Mouse (Mus musculus) CD4-positive, CD25-positive, alpha-beta regulatory T cell, adult 4 months (primary cell): Measurements from ENCODE around the gene Set. TPM values are rescaled to one million over a fixed set of nuclear protein-coding genes. Genes with fewer than 3 reads are reported as not detected.

ENCODE experiments used
- ATAC-seq: one replicate; pipeline ENCODE4 v1.8.0; 2017
- polyA plus RNA-seq, 2 experiments: library from polyadenylated mRNA; unstranded; fragments of 100-300 nt; shearing (Covaris generic); gene quantifications; one replicate each; pipeline ENCODE4 v1.2.1; 2017

Set gene
- polyA plus RNA-seq, 2 experiments from 2014 or later: 362 to 387 TPM

DNA sequence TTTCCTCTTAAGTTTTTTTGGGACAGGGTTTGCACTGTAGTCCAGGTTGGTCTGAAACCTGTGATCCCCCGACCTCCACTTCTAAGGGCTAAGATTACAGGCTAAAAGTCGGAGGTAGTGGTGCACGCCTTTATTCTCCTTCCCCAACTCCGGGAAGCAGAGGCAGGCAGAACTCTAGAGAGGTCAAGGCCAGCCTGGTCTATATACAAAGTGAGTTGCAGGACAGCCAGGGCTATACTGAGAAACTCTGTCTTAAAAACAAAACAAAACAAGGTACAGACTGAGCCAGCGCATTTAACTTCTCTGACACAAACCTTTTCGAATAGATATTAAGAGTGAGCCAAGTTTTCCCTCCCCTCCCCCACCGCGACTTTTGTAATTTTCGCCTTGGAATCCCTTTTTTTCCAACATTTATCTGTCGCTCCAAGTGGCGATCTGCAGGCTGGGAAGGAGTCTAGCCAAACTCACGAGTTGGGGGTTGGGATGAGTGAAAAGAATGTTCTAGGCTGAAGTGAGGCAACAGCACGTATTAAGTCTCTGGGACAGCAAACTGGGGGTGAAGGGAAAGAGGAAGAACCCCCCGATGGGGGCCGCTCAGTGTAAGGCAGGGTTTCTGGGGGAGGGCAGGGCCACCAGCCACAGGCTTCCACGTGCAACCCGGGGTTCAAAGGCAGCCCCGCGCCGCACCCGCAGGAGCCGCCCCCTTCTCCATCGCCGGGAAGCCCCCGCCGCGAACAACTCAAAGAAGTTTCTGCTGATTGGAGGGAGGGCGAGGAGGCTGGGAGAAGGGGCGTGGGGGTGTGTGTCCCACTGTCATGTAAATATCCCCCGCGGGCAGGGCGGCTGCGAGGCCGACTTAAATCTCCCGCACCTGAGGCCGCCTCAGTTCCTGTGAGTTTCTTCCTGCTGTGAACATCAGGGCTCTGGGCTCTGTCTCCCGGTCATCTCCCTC is 4.3 kb downstream of the Set start:
- ATAC-seq: peak; percentile 19

DNA sequence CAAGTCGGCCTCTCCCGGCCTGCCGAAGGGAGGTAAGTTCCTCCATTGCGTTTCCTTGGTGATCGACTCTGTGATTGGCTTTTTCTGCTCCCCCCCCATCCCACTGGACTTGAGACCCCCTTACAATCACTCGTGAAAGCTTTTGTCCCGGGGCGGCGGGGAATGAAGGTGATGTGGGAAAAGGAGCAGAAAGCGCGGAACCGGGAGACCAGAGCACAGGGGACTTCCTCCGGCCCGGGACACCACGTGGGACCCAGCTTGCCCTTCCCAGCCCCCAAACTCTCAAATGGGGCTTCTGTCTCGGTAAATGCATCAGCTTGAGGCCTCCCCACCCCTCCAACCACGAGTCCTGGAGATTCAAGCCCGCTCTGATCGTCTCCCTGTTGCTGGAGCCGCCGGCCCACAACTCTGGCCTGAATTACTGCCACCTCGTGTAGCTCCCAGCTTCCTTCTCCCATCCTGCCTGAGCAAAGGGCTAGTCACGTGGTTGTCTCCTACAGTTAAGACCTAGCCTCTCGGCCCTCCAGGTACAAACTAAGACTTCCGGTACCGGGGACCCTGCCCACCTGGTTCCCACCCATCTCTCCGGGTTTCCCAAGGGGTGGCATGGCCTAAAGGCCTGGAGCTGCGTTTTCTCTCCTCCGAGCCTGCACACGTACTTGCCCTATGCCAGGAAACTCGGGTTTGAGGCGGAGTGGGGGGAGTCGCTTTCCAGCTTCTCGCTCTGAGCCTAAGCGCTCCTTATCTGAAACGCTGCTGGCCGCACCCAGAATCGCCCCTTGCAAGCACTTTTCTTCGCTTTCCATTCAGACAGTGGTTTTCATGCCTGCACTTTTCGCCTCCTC is 5.3 kb downstream of the Set start:
- no peak for ATAC-seq

DNA sequence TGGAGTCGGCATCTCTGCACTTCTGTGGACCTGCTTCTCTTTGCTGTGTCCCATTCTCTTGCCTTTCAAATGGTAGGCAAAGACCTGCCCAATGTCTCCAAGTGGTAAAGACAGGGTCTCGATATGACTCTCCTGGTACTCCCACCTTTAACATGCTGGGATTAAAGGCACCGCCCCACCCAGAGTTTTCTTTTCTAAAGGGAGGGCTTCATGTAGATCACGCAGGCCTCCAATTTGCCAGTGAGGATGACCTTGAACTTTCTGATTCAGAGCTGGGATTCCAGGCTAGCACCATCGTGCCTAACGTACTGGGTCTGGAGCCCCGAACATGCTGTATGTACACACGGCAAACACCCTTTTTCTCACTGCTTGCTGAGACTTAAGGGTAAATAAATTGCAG is 6.1 kb downstream of the Set start:
- no peak for ATAC-seq

DNA sequence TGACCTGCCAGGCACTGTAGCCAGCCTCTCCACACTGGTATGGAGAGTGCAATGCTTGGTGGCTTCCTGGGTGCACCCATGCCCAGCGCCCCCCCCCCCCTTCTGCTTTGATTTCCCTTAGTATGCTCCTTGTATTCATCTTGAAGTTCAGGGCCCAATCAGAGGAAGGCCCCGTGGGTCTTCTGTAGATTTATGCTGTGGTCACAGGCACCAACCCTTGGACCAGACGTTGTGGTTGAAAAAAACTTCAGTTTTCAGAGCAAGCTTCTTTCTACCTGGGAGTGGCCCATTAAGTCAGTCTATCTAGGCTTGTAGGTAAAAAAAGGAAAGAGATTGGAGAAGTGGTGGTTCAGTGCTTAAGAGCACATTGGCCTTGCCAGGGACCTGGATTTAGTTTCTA is 6.6 kb downstream of the Set start:
- no peak for ATAC-seq

DNA sequence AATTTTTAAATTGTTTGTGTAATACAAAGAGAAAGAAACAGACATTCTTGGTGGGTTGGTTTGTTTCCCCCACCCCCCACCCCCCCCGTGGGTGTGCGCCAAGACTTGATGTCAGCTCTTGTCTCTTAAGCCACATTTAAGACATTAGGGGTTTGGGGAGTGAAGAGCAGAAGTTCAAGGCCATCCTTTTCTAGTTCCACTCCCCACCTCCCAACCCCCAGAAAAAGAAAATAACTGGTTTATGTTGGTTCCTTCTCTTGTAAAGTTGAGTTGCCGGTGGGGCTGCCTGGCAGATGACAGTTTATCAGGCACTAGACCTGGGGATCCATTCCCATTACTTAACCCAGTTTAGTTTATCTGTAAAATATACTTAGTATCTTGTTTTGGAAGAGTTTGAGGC is 7.1 kb downstream of the Set start:
- no peak for ATAC-seq

DNA sequence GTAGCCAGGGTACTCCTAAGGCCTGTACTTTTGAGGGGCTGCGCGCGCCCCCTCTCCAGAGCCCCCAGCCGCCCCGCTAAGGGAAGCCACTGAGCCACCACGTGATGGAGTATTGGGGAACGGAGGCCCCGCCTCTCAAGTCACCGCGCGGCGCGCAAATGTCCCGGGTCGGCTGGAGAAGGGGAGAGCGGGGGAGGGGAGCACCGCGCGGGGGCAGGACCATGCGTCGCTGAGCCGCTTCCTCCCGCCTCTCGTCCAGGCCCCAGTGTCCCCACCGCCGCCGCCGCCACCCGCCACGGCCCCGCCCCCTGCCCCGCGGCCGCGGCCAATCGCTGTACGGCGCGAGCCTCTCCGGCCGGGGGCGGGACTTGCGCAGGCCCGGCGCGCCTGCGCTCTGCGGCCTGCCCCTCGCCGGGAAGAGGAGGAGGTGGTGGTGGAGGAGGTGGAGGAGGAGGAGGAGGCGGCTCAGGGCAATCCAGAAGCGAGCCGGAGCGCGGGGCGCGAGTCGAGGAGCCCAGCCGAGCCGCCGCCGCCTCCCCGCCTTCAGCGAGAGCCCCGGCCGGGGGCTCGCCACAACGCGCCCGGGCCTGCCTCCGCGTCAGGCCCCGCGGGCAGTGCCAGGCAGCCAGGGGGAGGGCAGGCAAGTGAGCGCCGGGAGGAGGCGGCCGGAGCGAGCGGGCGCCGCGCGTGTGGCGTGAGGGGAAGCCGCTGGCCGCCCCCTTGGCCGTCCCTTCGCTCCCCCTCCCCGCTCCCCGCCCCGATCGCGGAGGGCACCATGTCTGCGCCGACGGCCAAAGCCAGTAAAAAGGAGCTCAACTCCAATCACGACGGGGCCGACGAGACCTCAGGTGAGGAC is 9.1 kb downstream of the Set start:
- peak; percentile 70 for ATAC-seq

DNA sequence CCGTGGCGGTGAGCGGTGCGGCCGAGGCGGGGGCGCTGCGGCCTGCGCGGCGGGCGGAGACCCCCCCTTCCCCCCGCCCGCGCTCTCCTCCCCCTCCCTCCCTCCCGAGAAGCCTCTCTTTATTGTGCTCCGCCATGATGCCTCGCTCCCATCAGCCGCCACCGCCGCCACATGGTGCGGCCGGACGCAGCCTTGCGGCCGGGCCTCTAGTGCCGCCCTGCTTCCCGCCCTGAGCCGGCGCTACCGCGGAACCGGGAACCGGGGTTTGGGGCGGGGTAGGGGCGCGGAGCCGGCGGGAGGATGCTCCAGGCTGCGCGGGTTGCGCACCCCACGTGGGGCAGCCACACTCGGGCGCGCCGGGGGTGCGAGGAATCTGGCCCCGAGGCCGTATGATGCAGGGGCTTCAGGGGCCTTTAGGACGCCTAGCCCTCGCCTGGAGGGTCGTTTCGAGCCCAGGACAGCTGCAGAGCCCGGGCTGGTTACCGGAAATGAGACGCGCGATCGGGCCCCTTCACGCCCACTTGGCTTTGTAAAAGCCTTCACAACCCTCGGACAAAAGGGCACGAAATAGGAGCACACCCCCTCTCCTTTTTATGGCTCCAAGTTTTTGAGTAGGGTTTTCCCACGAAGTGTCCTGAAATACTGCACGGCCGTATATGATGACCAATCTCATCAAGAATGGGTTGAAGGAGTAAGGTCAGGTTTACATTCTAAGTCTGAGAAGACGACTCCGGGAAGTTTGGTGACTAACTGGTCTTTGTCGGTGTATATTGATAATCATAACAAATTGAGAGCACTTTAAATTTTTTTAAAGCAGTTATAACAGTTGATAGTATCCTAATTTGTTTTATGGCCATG is 10.1 kb downstream of the Set start:
- peak; percentile 8 for ATAC-seq

DNA sequence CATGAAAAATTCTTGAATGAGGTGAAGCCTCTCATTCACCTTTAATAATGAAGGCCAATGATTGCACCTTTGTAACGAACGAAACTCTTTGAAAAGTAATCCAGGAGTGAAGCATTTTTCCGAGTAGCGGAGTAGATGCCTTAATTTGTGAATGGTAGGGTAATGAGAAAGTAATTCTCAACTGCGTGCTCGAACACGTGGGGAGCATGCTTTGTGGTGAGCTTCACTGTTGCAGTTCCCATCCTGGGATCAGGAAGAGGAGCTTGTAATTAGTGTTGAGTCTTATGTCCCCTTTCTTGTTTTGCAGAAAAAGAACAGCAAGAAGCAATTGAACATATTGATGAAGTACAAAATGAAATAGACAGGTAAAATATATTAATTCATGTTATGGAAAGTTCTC is 10.8 kb downstream of the Set start:
- no peak for ATAC-seq

DNA sequence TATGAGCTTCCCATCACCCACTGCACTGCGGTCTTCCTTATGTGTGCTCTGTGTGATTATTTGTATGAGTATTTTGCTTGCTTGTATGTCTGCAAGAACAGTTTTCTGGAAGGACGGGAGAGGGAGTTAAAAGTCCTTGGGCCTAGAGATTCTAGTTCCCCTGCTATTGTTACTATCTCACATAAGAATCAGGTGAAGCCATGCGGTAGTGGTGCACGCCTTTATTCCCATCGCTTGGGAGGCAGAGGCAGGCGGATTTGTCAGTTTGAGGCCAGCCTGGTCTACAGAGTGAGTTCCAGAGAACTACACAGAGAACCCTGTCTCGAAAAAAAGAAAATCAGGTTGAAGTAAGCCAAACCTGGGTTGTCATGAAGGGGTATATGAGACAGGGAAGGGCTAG is 15.7 kb downstream of the Set start:
- no peak for ATAC-seq

DNA sequence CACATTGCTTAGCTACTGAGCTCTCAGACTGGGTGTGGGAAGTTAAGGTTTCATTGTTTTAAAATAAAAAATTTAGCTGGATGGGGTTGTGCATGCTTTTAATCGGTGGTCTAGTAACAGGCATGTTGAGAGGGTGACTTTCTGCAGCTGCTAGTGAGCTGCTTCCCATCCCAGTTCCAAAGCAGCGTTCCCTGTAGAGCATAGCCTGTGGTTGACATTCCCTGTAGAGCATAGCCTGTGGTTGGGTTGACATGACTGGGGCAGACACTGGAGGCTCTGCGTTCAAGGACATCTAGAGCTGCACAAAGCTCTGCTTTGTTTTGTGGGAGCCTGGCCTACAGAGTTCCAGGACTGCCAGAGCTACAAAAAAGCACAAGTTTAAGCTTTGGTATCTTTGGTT is 16.1 kb downstream of the Set start:
- ATAC-seq: no peak

DNA sequence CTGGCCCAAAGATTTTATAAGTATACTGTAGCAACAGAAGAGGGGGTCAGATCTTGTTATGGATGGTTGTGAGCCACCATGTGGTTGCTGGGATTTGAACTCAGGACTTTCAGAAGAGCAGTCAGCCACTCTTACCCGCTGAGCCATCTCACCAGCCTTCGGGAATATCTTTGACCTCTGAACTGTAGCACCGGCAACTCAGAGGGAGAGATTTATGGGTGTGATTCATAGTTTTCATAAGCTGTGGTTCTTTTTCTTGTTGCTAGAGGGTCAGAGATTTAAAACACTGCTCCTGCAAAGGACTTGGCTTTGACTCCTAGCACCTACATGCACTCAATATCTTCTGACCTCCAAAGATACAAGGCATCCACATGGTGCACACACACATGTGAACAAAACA is 18.4 kb downstream of the Set start:
- ATAC-seq: no peak

DNA sequence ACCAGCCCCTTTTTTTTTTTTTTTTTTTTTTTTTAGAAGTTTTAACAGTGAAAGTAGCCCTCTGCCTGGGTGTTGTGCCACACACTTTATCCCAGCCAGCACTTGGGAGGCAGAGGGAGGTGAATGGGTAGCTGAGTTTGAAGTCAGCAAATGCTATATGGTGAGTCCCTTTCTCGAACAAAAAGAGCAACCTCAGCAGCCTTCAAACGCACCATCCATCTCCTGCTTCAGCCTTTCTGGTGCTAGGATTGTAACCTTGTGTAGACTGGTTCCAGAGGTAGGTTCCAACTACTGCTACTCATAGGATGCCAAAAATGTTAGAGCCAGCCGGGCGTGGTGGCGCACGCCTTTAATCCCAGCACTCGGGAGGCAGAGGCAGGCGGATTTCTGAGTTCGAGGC is 19.3 kb downstream of the Set start:
- ATAC-seq: no peak

DNA sequence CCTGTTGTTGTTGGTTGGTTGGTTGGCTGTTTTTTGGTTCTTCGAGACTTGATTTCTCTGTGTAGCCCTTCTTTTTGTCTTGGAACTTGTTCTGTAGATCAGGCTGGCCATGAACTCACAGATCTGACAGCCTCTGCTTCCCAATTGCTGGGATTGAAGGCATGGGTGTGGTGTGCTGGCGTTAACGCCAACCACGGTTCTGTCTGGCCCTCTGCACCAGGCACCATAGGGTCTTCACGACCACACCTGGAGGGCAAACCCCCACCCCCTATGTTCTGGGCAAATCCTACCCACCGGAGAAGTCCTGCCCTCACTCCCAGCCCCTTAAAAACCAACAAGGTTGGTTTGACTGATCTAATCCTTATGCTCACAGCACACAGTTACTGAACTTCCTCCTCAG is 19.8 kb downstream of the Set start:
- ATAC-seq: no peak

DNA sequence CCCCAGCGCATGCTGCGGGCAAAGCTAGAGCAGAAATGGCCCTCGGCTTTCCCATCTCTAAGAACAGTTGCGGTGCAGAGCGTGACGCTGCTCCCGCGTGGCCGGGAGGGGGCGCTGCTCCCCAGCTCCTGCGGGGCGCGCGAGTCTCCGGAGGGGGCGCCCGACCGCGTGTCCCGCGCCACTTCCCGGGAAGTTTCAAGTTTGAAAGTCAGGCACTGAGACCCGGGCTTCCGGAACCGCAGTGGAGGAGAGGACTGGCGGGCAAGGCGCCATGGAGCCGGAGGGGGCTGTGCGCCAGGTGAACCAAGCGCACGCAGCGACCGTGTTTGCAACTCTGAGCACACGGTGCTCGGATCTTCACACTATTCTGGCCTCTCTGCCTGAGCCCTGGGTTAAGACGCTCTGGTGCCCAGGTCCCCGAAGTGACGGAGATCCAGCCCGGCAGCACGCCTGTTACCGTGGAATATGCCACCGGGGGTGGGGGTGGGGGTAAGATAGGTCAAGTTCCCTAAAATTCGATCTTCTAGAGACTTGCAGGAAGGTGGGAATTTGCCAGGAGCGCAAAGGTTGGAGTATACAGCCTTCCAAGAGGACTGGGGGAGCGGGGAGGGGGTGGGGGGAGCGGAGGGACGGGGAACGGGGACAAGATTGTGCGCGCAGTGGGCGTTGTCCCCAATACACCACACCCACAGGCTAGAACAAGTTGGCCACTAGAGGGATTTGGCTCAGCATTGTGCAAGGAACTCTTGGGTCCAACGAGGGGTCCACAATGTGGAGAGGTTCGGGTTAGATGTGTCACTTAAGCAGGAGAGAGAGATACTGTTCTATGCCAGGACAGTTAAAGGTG is 20.5 kb downstream of the Set start, which contains the start of gene Pkn3:
Gene Pkn3, plus strand, starts transcription at position 183 of the 847 bp plus-strand sequence.
- ATAC-seq: peak; percentile 84

DNA sequence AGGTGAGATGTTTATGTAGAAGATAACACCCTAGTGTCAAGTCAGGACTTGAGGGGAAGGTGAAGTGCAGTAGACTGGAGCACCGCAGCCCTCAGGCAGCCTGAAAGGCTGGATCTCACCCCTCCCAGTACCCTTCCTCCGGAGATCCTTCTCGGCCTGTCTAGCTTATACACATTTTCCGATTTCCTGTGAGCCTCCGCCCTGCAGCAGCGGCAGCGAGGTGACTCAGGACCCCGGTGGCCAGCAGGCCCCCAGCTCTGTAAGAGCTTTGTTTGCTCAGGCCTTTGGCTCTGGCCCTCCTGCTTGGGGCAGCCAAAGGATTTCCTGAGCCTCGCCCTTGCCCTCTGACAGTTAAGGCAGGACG is 21.2 kb downstream of the Set start:
- peak; percentile 21 for ATAC-seq

DNA sequence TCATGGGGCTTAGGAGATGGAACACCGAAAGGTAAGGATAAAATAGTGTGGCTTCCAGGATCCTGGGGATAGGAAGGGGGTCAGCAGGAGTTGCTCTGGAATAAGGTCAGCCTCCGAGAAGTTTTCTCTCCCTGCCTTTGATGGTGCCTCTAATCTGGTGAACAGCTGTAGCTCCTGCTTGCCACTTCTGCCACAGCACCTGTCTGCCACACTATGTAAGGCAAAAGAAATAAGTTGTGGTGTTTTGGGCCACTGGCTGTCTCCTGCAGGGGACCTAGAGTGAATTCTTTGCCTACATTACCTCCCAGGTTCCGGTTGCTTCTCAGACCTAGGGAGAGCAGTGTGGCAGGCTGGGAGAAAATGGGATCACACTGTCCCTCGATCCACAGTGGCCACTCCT is 21.6 kb downstream of the Set start:
- ATAC-seq: no peak

DNA sequence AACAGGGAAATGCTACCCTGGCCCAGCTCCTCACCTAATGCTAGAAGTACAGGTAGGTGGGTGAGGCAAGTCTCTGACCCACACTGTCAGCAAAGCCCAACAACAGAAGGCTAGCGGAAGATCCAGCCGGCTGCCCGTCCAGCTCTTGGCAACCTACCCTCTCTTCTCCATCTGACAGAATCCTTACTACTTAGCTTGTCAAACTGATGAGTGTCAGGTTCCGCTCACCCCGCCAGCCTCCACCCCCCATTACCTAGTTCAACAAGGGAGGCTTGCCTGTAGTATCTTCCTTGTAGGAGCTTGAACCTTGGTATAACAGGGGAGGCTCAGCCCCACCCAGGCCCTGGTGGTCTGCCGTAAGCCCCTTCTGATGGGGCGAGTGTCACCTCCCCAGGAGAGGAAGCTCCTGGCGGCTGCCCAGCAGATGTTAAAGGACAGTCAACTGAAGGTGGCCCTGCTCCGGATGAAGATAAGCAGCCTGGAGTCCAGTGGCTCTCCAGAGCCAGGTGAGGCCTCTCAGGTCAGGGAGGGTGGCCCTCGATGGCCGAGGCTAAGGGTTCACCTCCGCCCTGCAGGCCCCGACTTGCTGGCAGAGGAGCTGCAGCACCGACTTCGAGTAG is 23.1 kb downstream of the Set start:
- ATAC-seq: no peak

DNA sequence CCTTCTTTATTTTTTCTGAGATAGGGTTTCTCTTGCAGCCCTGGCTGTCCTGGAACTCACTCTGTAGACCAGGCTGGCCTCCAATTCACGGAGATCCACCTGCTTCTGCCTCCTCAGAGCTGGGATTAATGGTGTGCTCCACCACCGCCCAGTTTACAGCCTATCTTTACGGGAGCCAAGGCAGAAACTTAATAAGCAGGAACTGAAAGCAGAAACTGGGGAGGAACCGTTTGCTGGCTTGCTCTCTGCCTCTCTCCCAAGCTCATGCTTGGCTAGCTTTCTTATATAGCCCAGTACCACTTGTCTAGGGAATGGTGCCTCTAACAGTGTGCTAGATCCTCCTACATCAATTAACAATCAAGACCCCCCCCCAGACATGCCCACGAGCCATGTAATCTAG is 26.9 kb downstream of the Set start:
- no peak for ATAC-seq

DNA sequence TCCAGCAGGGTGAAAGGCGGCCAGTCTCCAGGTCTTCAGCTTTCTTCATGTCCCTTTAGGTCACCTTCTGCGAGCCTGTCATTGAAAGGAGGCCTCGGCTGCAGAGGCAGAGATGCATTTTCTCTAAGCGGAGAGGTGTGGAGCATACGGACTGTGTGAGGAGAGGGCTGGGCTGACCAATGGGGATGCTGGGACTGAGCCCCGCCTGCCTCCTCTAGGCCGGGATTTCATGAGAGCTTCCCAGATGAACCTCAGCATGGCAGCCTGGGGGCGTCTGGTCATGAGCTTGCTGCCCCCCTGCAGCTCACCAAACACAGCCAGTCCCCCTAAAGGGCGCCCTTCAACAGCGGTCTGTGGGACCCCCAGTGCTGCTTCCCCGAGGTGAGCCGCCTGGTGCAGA is 27.5 kb downstream of the Set start:
- ATAC-seq: no peak

DNA sequence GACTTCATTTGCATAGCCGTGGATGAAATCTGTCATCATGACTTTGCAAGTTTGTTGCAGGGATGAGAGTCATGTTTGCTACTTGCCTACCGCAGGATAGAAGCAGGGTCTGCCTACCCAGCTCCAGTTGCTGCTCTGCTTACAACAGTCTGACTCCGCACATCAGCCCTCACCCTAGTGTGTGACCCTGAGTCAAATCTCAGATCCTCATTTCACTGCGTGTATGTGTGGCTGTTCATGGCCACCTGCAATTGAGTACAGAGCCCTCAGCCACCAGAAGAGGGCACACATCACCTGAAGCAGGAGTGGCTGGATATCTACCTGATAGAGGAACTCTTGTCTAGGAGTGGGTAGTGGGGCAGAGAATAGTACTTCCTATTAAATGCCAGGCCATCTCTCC is 30.1 kb downstream of the Set start:
- no peak for ATAC-seq
